Mouse (Mus musculus) retina, adult 2 months (tissue): ENCODE results near the gene Cryaa.
"Not testable (repeated sequence)": the region's sequence is repeated elsewhere in the genome, so short reads cannot be mapped to it uniquely, and the experiment has no call there.

Source experiments
- DNase-seq: peaks from one replicate; pipeline ENCODE4 v3.0.0-alpha.2; 2012; ENCODE audit warnings: low read depth, low spot score

Cryaa gene

DNA sequence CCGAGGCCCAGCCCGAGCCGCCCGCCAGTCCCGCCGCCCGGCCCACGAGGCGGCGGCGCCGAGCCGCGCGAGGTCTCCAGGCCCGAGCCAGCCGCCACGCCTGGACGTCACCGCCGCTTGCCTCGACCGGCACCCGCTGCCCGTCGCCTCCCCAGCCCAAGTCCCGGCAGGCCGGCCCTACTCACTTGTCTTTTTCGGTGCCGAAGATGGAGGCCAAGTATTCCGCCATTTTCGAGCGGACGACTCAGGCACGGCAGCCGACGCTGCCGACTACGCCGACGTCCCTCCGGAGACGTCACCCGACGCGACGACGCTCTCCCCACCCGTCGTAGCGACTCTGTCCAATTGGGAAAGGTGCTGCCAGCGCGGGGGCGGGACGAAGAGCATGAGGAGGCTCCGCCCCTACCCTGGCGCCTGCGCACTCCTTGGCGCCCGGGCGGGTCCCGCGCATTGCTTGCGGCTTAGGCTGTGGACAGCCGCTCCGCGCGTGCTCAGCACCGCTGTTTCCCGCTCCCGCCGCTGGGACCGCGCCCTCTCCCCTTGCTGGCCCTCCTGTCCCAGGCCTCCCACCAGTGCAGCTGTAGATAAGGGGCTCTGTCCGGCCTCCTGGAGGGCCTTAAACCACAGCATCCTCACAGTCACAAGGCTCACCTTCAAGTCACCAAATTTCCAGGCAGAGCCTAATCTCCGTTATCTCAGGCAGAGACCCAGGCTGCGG lies 19.0 kb upstream of the Cryaa start, which contains the start of gene U2af1:
Gene U2af1 (minus strand): TSS at position 425 of the 718 bp plus-strand sequence.
- DNase-seq, result peak; percentile 96

DNA sequence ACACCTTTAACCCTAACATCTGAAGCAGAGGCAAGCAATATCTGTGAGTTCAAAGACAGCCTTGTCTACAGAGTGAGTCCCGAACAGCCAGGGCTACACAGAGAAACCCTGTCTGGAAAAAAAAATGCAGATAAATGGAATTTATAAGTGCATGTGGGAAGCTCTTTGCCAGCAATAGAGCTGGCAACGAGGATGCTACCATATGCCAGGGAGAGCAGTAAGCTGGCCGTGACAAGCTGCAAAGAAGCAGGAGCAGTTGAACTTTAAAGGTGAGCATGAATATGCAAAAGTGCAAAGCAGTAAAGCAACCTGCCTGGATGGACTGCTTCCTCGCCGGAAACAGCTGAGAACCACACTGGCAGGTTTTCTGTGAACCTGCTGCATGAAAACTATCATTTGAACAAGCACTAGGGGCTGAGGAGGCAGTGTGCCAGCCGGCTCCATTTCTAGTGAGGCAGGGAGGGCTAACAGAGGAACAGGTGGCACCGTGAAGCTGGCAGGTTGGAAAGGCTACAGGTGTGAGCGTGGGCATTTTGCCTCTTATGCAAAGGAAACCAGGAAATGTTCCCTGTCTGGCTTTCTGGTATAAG lies 16.9 kb upstream of the Cryaa start:
- DNase-seq, result no peak

DNA sequence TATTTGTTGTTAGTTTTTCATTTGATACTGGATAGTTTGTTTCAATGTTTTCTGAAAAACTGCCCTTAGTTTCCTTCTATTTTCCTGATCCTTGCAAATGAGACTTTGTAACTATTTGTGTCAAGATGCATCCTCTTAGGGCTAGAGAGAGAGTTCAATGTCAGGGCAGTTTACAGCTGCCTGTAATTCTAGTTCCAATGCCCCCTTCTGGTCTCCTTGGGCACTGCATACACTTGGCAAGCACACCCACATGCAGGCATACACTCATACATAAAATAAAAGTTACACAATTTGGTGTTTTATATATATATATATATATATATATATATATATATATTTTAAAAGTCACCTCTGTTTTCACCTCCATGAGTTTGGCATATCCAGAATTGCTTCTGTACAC lies 14.8 kb upstream of the Cryaa start:
- DNase-seq, result no peak

DNA sequence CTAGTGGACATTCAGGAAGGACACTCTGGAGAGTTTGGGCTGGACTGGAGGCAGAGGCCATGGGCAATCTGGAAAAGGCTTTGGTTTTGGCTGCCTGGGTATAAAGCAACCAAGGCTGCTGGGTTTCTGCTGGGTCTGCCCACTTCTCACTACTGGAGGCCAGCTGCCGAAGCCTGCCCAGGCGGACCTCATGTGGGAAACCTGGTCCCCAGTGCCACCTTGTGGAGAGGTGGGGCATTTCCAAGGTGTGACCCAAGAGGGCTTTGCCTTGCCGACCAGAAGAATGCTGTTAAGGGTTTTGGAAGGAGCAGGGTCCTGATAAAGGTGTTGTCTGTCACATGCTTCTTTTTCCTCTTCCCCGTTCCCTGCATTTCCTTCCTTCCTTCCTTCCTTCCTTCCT lies 12.8 kb upstream of the Cryaa start:
- peak; percentile 51 for DNase-seq

DNA sequence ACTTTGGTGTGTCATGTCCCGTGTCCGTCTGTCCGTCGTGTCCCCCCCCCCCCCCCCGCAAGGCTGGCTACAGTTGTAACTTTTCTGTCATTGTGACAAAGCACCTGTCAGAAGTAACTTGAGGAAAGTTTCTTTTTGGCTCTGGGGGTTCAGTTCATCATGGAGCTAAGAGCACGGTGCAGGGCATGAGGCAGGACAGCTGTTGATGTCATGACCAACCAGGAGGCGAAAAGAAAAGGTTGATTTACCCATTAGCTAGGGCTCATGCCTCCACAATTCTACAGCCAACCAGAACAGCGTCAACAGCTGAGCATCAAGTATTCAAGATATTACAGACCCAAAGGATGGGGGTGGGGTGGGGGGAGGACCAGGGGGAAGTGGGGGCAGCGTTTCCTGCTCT lies 9.3 kb upstream of the Cryaa start:
- no peak for DNase-seq

DNA sequence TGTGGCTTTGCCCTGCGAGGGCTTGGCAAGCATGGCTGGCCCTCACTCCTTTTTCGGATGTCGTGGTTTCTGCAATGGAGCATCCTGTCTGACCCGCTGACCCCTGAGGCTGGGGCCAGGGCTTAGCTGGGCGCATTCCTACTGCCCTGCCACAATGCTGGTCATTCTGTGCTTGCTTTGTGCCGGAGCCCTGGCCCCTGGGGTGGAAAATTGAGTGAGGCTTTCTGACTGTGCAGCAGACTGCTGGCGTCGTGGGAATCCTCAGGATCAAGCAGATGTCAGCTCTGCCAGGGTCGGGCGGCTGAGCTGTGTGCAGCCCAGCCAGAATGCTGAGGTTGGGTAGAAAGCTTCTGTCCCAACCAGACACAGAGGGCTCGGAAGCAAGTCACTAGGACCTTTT lies 7.4 kb upstream of the Cryaa start:
- DNase-seq, result no peak

DNA sequence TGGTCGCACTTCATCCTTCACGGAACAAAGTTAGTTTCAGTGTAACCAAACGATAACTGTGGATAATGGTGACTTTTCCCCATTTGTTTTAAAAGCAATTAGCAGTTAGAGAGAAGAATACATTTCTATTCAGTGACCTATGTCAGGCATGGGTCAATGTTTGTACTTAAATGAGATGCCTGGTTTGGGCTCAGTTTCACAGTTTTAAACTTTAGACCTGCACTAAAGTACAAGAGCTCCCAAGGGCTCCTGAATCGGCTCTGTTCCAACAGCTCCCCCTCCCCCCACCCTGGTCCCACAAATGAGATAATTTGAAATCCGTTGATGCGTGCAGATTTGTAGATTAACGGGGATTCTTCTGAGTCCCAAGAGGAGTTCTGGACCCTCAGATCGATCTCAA lies 5.9 kb upstream of the Cryaa start:
- no peak for DNase-seq

DNA sequence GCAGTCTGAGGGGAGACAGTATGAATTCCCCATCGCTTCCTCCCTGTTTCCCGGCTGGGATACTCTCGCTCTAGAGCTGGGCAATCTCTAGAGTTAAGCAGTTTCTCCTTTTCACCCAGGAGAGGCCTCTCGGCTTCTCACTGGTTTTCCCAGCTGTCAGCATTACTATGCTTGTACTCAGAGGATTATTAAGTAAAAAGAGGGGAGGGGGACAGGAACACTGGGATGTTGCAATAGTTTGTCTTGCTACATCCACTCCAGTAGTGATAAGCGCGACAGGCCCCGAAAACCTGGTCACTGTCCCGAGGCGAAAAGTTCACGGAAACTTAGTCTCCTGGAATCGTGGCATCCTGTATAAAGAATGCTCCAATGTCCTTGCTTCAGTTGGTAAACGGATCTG lies 5.3 kb upstream of the Cryaa start:
- DNase-seq, result no peak

DNA sequence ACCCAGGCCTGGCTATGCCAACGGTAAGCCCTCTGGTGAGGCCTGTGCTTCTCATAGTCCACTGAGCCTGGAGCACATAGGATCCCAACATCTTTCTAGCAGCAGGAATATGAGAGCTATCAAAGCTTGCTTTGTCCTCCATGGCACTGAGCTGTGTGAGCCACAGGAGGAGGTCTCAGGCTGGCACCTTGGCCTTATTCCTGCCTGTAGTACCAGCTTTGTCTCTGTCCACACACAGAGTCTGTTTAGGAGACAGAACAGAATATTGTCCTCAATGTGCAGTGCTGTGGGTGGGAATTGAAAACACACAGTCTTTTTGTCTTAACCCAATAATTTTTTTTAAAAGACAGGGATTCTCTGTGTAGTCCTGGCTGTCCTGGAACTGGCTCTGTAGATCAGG lies 3.2 kb upstream of the Cryaa start:
- DNase-seq, result no peak

DNA sequence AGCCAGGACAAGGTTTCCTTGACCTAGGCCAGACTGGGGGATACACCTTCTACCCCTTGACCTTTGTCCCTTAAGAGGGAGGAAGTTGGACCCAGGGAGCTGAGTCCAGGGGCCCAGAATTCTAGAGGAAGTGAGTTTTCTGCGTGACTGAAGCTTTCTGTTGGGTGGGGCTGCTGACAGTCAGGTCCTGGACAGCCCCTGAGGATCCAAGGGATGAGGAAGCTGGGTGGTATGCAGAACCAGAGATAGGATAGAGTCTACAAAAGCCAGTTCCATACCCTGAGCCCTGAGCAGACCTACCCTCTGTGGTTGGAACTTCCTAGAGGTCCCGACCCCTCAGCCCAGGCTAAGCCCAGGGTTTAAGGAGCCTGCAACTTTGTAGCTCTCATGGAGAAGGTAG lies 2.8 kb downstream of the Cryaa start:
- DNase-seq, result no peak

DNA sequence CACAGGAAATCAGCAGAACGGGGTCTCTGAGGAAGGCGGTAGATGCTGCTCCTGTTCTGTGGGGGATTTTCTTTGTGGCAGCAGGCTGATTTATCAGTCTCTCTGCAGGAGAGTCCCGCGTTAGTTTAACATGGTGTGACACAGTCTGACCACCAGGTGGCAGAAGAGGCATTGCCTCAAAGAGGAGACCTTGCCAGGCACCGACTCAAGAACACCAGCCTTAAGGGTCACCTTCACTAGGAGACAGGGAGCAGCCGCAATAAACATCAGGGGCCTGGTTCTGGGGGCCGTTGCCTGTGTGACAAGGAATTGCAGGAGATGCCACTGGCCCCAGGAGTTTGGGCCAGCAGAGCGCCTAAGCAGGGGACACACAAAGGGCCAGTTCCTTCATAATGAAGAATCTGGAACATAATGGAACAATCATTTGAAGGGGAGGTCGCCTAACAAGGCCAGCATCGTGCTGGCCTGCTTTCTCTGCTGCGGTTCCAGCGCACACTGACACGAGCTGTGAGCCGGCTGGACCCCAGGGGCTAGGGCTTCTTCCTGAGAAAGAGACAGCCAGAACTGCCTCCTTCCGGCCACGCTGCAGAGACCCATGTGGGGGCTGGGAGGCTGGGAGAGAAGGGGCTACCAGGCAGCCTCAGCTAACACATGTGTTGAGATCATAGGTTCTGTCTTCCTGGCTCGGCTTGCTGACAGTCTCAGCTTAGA lies 8.1 kb downstream of the Cryaa start:
- DNase-seq, result peak; percentile 66

DNA sequence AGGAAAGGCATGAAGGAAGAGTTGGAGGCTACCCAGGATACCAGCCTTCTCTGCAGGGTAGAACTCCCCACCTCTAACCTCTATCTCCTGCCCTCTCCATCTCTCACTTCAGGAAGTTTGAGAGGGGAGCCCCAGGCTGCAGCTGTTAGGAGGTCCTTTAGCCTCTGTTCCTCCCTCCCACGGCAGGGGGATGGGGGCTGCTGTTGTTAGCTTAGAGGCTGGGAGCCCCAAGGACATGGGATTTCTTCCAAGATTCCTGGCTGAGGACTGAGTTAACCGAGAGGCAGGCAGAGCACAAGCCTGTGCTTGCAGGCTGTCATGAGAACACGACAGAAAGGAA lies 8.6 kb downstream of the Cryaa start:
- DNase-seq, result no peak

DNA sequence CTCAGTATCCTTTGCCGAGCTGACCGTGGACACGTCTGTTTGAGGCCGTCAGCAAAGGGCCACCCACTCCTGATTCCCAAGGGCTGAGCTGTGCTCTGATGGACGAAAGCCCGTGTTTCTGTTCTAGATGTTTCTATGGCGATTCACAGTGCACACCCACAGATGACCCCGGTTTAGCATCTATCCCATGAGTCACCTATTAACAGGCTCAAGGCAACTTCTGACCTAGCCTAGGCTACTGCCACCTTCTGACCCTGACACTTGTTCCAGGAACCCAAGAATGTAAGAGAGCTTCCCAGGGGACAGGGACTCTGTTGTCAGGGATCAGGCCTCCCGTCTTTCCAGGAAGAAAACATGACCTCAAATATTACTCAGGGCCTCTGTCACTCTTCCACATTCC lies 10.5 kb downstream of the Cryaa start:
- DNase-seq, result no peak

DNA sequence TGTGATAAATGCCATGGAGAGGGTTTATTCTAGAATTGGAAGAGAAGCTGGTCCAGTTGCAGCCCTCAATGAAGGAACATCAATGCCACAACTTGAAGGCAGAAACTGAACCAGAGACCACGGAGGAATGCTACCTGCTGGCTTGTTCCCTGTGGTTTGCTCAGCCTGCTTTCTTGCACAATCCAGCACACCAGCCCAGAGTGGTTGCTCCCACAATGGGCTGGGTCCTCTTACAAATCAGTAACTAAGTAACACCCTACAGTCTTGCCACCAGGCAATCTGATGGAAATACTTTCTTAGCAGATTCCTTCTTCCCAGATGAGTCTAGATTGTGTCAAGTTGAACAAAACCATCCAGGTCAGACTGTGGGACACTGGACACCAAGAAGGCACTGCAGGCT lies 12.0 kb downstream of the Cryaa start:
- no peak for DNase-seq

DNA sequence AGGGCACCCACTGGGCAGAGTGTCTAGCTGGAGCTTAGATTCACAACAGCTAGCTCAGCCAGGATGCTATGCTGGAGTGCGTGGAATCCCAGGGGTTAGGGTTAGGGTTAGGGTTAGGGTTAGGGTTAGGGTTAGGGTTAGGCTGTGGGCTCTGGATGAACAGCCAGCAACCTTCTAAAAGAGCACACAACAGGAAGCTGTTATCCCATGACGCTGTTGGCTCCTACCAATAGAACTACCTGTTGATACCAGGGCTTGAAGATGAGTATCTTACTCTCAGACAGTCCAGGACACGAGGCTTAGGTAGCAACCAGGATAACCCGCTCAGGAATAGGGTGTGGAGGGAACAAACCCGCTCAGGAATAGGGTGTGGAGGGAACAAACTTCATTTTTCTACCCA lies 15.3 kb downstream of the Cryaa start:
- DNase-seq, result no peak

DNA sequence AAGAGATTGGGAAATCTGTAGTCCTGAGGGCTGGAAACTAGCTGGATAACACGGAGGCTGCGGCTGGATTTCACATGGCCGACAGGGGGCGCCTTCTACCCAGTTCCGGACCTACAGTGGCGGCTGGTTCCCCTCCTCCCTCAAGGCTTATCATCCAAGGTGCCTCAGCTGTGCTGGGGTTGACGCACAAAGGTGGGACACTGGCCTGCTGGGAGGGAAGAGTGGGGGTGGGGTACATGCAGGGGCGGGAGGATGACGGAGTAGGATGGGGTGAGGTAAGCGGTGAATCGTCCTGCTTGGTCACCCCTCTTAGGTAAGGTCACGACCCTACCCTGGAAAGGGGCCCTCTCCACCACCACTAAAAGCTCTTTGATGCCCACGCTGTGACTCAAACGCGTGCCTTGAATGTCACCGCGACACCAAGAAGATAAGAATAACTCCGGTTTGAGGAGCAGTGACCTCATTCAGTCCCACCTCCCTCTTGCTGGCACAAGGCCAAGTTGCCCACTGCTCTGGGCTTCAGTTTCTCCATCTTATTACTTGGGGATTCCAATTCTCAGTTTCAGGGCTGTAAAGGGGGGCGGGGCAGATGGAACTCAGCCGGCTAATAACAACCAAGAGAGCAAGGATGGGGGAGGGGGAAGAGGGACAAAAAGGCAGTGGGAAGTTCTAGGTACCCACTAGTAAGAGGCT lies 15.9 kb downstream of the Cryaa start:
- DNase-seq, result peak; percentile 16

DNA sequence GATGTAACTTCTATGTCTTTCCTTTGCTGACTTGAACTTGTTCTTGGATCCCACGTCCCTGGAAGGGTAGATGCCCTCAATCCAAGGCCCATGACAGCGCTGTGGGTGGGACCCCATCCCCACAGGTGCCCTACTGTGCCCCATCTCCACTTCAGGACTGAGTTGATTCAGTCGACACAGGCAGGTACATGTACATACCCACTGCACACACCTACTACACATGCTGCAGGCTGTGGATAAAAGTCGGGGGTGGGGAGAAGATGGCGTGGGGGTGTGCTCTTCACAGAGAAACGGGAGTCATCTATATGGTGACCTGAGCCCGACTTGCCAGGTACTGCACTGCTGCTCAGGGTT lies 16.4 kb downstream of the Cryaa start:
- DNase-seq, result no peak

DNA sequence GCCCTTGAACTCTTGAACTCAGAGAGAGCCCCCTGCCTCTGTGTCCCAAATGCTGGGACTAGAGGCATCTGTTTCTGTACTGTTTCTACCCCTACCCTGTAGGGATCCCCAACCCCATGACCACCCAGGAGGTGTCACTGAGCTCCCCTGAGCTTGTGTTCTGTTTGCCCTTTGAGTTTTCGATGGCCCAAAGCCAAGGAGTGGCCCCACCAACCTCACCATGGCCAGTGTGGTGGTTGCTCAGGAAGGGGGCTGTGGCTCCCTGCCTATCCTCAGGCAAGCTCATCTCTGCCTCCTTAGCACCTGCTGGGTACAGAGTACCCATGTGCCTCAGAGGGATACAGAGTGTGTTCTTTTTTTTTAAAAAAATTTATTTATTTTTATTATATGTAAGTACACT lies 17.3 kb downstream of the Cryaa start:
- DNase-seq, result no peak

DNA sequence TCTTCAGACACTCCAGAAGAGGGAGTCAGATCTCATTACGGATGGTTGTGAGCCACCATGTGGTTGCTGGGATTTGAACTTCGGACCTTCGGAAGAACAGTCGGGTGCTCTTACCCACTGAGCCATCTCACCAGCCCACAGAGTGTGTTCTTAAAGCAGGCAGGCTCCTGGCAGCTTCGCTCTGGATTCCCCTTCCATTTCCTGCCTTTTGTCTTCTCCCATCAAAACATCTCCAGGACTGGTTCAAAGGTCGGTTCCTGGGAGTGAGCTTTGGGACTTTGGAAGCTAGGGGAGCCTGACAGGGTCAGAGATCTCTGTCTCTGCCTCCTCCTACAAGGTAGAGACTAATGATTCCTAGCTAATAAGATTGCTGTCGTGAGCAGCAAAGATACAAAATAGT lies 17.7 kb downstream of the Cryaa start:
- not testable (repeated sequence) for DNase-seq

DNA sequence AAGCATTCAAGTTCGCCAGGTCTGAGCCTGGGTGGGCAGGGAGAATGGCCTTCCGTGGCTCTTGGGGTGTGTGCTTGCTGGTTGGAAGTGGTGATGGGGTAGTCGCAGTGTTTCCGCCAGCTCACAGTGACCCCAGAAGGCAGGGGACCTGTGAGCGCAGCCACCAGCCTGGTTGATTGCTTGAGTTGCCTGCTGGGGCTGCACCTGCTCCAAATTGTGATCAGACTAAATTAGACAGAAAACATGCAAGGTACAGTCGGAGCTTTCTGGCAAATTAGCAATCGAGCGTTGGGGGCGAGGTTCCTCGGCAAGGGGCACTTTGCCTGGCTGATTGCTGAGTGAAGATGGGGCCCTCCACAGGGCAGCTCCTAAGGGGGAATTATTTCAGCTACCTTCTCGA lies 20.7 kb downstream of the Cryaa start:
- DNase-seq, result no peak

DNA sequence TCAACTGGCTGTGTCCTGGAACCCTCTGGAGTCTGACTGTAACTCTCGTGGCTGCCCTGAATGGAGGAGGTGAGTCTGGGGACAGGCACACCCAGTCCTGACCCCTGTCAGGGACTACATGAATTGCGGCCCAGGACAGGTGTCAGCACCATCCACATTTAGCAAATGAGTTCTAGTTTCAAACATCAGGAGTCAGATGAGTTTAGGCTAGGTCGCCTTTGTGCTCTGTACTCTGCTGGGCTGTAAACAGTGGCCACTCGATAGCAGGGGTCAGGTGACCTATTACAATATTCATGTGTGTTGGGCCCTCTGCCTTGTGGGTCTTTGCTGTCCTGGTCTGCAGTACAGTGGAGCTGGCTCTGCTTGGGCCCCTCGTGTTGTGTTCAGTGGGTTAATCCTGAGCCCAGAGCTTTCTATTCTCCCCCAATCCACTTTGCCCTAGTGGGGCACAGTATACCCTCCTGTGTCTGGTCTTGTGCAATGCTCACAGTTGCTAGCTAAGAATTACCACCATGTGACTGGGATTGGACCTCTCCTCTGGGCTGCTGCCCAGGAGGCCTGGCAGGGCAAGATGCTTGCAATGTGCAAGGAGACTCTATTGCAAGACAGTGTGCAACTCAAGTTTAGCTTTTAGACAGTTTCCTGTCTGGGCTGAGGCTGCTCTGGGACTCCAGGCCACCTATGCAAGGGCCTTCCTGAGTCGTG lies 25.8 kb downstream of the Cryaa start:
- DNase-seq, result no peak
